Comparison of ENCODE assay signal across 9 mouse cellular contexts in the genomic region with DNA sequence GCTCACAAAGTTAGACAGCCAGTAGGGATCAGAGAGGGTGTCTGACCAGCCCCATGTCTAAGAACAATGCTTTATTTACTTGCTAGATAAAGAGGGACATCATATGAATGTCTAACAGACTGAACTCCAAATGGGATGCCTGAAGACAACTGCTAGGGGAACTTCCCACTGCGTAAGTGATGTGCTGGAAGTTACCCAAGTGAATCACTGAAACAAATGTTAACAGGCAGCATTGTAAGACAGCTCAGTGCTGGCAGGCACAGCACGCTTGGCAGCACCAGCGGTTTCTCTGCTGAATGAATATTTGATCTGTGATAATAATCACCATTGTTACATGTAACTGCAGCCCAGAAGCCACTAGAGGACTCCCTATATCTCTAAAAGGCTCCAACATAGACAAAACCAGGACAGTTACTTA. TPM values are rescaled to one million over a fixed set of nuclear protein-coding genes. Genes with fewer than 3 reads are reported as not detected.
DNase-seq lines count a peak whose midpoint lies in the region; ATAC-seq and TF ChIP-seq lines count a peak whose summit lies in the region.
"Had no signal": no experiment of that assay in that cellular context is flagged by ENCODE, and none has a peak within 500 bp of the region (broad histone marks: within the 10 kb centered on the region; RNA-seq: fewer than 3 reads in every experiment).

No protein-coding gene starts in this region.

- no peaks in the 10 kb centered on the region for H3K4me1 ChIP-seq in kidney, postnatal 0 days (replicated peaks; ENCODE audit: insufficient read depth, low read length)
- H3K4me1 ChIP-seq in kidney, embryonic 14.5 days (ENCODE audit: control insufficient read depth, insufficient read depth, low read length) = no peaks in the 10 kb centered on the region
- H3K4me1 ChIP-seq: heart, embryonic 15.5 days had no signal

- TF ChIP-seq CTCF in kidney, postnatal 0 days (IDR thresholded peaks at IDR 0.05; ENCODE audit: low read depth) = peak; percentile 28; the same call in 1 of the 2 replicates

- no peak overlapping the region for H3K27ac ChIP-seq in kidney, postnatal 0 days
- no peak overlapping the region for H3K27ac ChIP-seq in kidney, embryonic 14.5 days (ENCODE audit: low read depth, low read length)
- H3K27ac ChIP-seq: heart, embryonic 15.5 days had no signal

- H3K9me3 ChIP-seq in kidney, postnatal 0 days (replicated peaks; ENCODE audit: low read length) = no peaks in the 10 kb centered on the region
- no peaks in the 10 kb centered on the region for H3K9me3 ChIP-seq in kidney, embryonic 14.5 days (ENCODE audit: control insufficient read depth, low read length)
- H3K9me3 ChIP-seq: heart, embryonic 15.5 days had no signal

- no peak overlapping the region for H3K9ac ChIP-seq in kidney, postnatal 0 days (ENCODE audit: low read depth, low read length)
- no peak overlapping the region for H3K9ac ChIP-seq in kidney, embryonic 14.5 days (ENCODE audit: low read depth, low read length)
- H3K9ac ChIP-seq: heart, embryonic 15.5 days had no signal

- H3K4me3 ChIP-seq in kidney, postnatal 0 days (replicated peaks; ENCODE audit: low read depth, low read length) = no peak overlapping the region
- no peak overlapping the region for H3K4me3 ChIP-seq in kidney, embryonic 14.5 days (ENCODE audit: low read length)
- H3K4me3 ChIP-seq: heart, embryonic 15.5 days had no signal

- ATAC-seq in kidney, postnatal 0 days (replicated peaks; ENCODE audit: low FRiP score, low read depth) = no peak
- no peak for ATAC-seq in kidney, embryonic 14.5 days (ENCODE audit: low FRiP score, low TSS enrichment)
- peak; percentile 85 for ATAC-seq in cerebellum, adult (ENCODE audit: insufficient number of reproducible peaks, low FRiP score, low TSS enrichment)
- no peak for ATAC-seq in megakaryocyte progenitor cell, adult 5-6 weeks (replicated peaks; ENCODE audit: poor library complexity)

- DNase-seq in kidney, postnatal 0 days (ENCODE audit: low spot score) = no peak
- DNase-seq in frontal cortex, postnatal 36 days (ENCODE audit: low spot score in 2 of 2) = peak; percentile 33 to 62
- peak; percentile 34 for DNase-seq in left cerebral cortex, adult 11 months (ENCODE audit: low spot score)
- peak; percentile 4 for DNase-seq in retina, postnatal 7 days (ENCODE audit: low read depth, low spot score)
- no peak for DNase-seq in natural killer cell, adult 2 months (ENCODE audit: low spot score in 2 of 2)

- H3K4me2 ChIP-seq in kidney, postnatal 0 days (ENCODE audit: low read length) = no peak overlapping the region
- H3K4me2 ChIP-seq in kidney, embryonic 14.5 days (replicated peaks; ENCODE audit: low read depth, low read length) = no peak overlapping the region
- H3K4me2 ChIP-seq: heart, embryonic 15.5 days had no signal

- H3K27me3 ChIP-seq in kidney, postnatal 0 days (ENCODE audit: insufficient read depth, low read length) = no peaks in the 10 kb centered on the region
- no peaks in the 10 kb centered on the region for H3K27me3 ChIP-seq in kidney, embryonic 14.5 days (ENCODE audit: control insufficient read depth, insufficient read depth, low read length)
- H3K27me3 ChIP-seq: heart, embryonic 15.5 days had no signal

- H3K36me3 ChIP-seq in kidney, postnatal 0 days (ENCODE audit: insufficient read depth, low read length) = 0 out of 2 replicates have a peak, but pooled peaks cover 9% of the 10 kb centered on the region
- no peaks in the 10 kb centered on the region; the same call in 1 of the 2 replicates for H3K36me3 ChIP-seq in kidney, embryonic 14.5 days (ENCODE audit: control insufficient read depth, insufficient read depth, low read length)
- H3K36me3 ChIP-seq: heart, embryonic 15.5 days had no signal

- WGBS in kidney, postnatal 0 days = 75% methylated on average over 3 of the region's 3 CpGs
- WGBS in kidney, embryonic 14.5 days = 72% methylated on average over 3 of the region's 3 CpGs

RNA-seq across cellular contexts. Expression of gene Tpd52l1, which starts 58.4 kb away (rescaled TPM):
- polyA plus RNA-seq in kidney, postnatal 0 days (2015; fragmentation: Nextera tagmentation; extraction: Ambion mirVana) = 56.3 and 57.0 TPM in 2 replicates
- polyA plus RNA-seq in kidney, embryonic 14.5 days (2014; fragmentation: Nextera tagmentation; extraction: Ambion mirVana) = 39.2 and 54.8 TPM in 2 replicates
- total RNA-seq in megakaryocyte progenitor cell, adult 5-6 weeks (2015) = 0.12 and 0.25 TPM in 2 replicates
- 0.61 TPM in 1 of 2 replicates, not detected in the other for total RNA-seq in megakaryocyte progenitor cell, adult 5-6 weeks (2017)

Comparison
In these comparisons a context has a peak if more than half of its experiments do, and no peak if none do; other contexts are left out.
1. DNase-seq: peak in frontal cortex, postnatal 36 days (2 of 2), left cerebral cortex, adult 11 months (single experiment) and retina, postnatal 7 days (single experiment); none in kidney, postnatal 0 days (single experiment) and natural killer cell, adult 2 months (0 of 2).